In the genomic region with DNA sequence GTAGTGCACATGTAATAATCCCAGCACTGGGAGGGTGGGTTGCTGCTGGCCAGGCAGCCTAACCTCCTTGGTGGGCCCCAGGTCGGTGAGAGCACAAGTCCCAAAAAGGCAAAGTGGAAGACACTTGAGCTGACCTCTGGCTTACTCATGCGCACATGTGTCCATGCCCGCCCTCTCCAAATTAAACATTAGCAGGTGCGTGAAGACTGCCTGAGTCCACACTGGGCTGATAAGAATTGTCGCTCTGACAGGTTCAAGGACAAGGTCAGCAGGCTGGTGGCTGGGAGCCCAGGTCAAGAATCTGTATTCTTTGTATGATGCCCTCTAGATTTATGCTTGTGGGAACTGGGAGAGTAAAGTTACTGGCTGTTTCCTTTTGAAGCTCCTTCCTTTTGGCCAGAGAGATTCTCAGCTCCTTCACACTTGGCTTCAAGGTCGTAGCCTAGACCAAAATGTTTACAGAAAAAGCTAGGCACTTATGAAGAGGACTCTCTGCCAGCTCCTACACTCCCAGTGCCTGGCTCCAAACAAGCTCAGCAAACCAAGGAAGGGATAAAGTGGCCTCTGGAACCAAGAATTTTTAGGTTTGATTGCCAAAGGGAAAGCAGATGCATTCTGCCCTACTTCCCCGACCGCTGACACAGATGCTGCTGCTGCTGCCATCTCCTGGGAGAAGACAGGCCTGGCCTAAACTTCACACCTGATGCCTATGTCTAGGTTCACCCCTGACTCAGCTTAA, we compare ENCODE assay signal across 9 mouse cellular contexts. TPM values are rescaled to one million over a fixed set of nuclear protein-coding genes. Genes with fewer than 3 reads are reported as not detected.
A peak's percentile ranks its signal among the peaks of the same experiment; 100 is the strongest.
DNase-seq lines count a peak whose midpoint lies in the region; ATAC-seq lines count a peak whose summit lies in the region.
"Had no signal": no experiment of that assay in that cellular context is flagged by ENCODE, and none has a peak within 500 bp of the region (broad histone marks: within the 10 kb centered on the region; RNA-seq: fewer than 3 reads in every experiment).

No protein-coding gene starts in this region.

- DNase-seq in right cerebral cortex, adult 18-20 months, result peak; percentile 30
- DNase-seq in right cerebral cortex, postnatal 25 days, result no peak
- DNase-seq in adrenal gland, postnatal 14 days, result peak; percentile 64
- DNase-seq in heart, postnatal 14 days, result peak; percentile 25 to 51
- DNase-seq in lung, postnatal 25 days (ENCODE audit: low spot score), result peak; percentile 76
- no peak for DNase-seq in embryo, embryonic 9.5 days (ENCODE audit: extremely low spot score)
- no peak for DNase-seq in urinary bladder, postnatal 10 days (ENCODE audit: low spot score)

- no peak overlapping the region for H3K9ac ChIP-seq in forebrain, embryonic 12.5 days
- H3K9ac ChIP-seq: embryonic facial prominence, embryonic 12.5 days had no signal

- no peaks in the 10 kb centered on the region for H3K9me3 ChIP-seq in forebrain, embryonic 12.5 days
- H3K9me3 ChIP-seq: embryonic facial prominence, embryonic 12.5 days had no signal

- H3K36me3 ChIP-seq in forebrain, embryonic 12.5 days (replicated peaks), result no peaks in the 10 kb centered on the region
- H3K36me3 ChIP-seq: embryonic facial prominence, embryonic 12.5 days had no signal

- no peak overlapping the region for H3K4me2 ChIP-seq in forebrain, embryonic 12.5 days
- H3K4me2 ChIP-seq: embryonic facial prominence, embryonic 12.5 days had no signal

- H3K27ac ChIP-seq in forebrain, embryonic 12.5 days, result no peak overlapping the region
- H3K27ac ChIP-seq: embryonic facial prominence, embryonic 12.5 days had no signal

- no peaks in the 10 kb centered on the region for H3K27me3 ChIP-seq in forebrain, embryonic 12.5 days
- H3K27me3 ChIP-seq: embryonic facial prominence, embryonic 12.5 days had no signal

- 78% methylated on average over 8 of the region's 8 CpGs for WGBS in forebrain, embryonic 12.5 days

- no peak for ATAC-seq in forebrain, embryonic 12.5 days (ENCODE audit: low FRiP score)

- intact Hi-C loops in heart, postnatal 14 days (cut with DNase I), result no loop called here

- H3K4me1 ChIP-seq in forebrain, embryonic 12.5 days, result no peaks in the 10 kb centered on the region
- H3K4me1 ChIP-seq: embryonic facial prominence, embryonic 12.5 days had no signal

- H3K4me3 ChIP-seq in forebrain, embryonic 12.5 days (replicated peaks), result no peak overlapping the region
- H3K4me3 ChIP-seq: embryonic facial prominence, embryonic 12.5 days had no signal

RNA-seq across cellular contexts. Expression of a gene that starts 8.1 kb away (rescaled TPM):
- 164 and 176 TPM in 2 replicates for total RNA-seq in adrenal gland, postnatal 14 days (2021)
- total RNA-seq in heart, postnatal 14 days (2021), result 100 to 1,000 TPM; 180 to 188 TPM
- 187 and 208 TPM in 2 replicates for polyA plus RNA-seq in forebrain, embryonic 12.5 days (2016; fragmentation: Nextera tagmentation; extraction: Ambion mirVana)

Comparison
In these comparisons a context has a peak if more than half of its experiments do, and no peak if none do; other contexts are left out.
1. DNase-seq: peak in right cerebral cortex, adult 18-20 months (single experiment), adrenal gland, postnatal 14 days (single experiment), heart, postnatal 14 days (2 of 2) and lung, postnatal 25 days (single experiment); none in right cerebral cortex, postnatal 25 days (single experiment), embryo, embryonic 9.5 days (single experiment) and urinary bladder, postnatal 10 days (single experiment).